Mouse (Mus musculus): ENCODE measurements around the gene Stx19.

Stx19 gene

GRCm38 (mm10) chr16:62846498-62847312, 32.2 kb downstream of the Stx19 start, which contains the start of gene Arl13b:
Arl13b (minus strand) TSS chr16:62847040.
- in situ Hi-C loops (cut with MboI, MseI) = no loop called here

GRCm38 (mm10) chr16:62852464-62853252, 38.2 kb downstream of the Stx19 start:
- in situ Hi-C loops (cut with MboI, MseI) = loop anchor here in 1 of 2 experiments (10.0 kb wide), 1 partner anchor 1902 kb away; no protein-coding TSS in a partner anchor

GRCm38 (mm10) chr16:62853611-62854126, 39.2 kb downstream of the Stx19 start:
- in situ Hi-C loops (cut with MboI, MseI) = loop anchor here in 1 of 2 experiments (10.0 kb wide), 1 partner anchor 1901 kb away; no protein-coding TSS in a partner anchor

- in situ Hi-C loops (cut with MboI, MseI) = loop anchor here in 1 of 2 experiments (10.0 kb wide), 1 partner anchor 1900 kb away; no protein-coding TSS in a partner anchor
Observed at GRCm38 (mm10) chr16:62854191-62855068, 40.0 kb downstream of the Stx19 start, which contains the start of gene Pros1. Pros1 (plus strand) TSS chr16:62854307.

- in situ Hi-C loops (cut with MboI, MseI) = loop anchor here in 1 of 2 experiments (10.0 kb wide), 1 partner anchor 1899 kb away; no protein-coding TSS in a partner anchor
Observed at GRCm38 (mm10) chr16:62855385-62855784, 40.9 kb downstream of the Stx19 start.

GRCm38 (mm10) chr16:62856273-62856672, 41.8 kb downstream of the Stx19 start:
- in situ Hi-C loops (cut with MboI, MseI) = loop anchor here in 1 of 2 experiments (10.0 kb wide), 1 partner anchor 1899 kb away; no protein-coding TSS in a partner anchor

- in situ Hi-C loops (cut with MboI, MseI) = loop anchor here in 1 of 2 experiments (10.0 kb wide), 1 partner anchor 1897 kb away; no protein-coding TSS in a partner anchor
Observed at GRCm38 (mm10) chr16:62857498-62857897, 43.0 kb downstream of the Stx19 start.

- in situ Hi-C loops (cut with MboI, MseI) = loop anchor here in 1 of 2 experiments (10.0 kb wide), 1 partner anchor 1897 kb away; no protein-coding TSS in a partner anchor
Observed at GRCm38 (mm10) chr16:62858018-62858417, 43.5 kb downstream of the Stx19 start.

GRCm38 (mm10) chr16:62860140-62860539, 45.7 kb downstream of the Stx19 start:
- in situ Hi-C loops (cut with MboI, MseI) = no loop called here

- in situ Hi-C loops (cut with MboI, MseI) = no loop called here
Observed at GRCm38 (mm10) chr16:62861455-62861854, 47.0 kb downstream of the Stx19 start.

- in situ Hi-C loops (cut with MboI, MseI) = no loop called here
Observed at GRCm38 (mm10) chr16:62872688-62873117, 58.2 kb downstream of the Stx19 start.

- in situ Hi-C loops (cut with MboI, MseI) = no loop called here
Observed at GRCm38 (mm10) chr16:62873180-62873579, 58.7 kb downstream of the Stx19 start.
